Mouse (Mus musculus): ENCODE measurements around the gene Hap1. TPM values are rescaled to one million over a fixed set of nuclear protein-coding genes. Genes with fewer than 3 reads are reported as not detected.
A peak's percentile ranks its signal among the peaks of the same experiment; 100 is the strongest.

Gene Hap1
- polyA plus RNA-seq (2012; rRNA removed) (3.8 and 4.4 TPM in 2 replicates), polyA plus RNA-seq (2014; fragmentation: Nextera tagmentation; extraction: Ambion mirVana) (1.4 and 1.6 TPM in 2 replicates)

- H3K27me3 ChIP-seq (ENCODE audit: control insufficient read depth, insufficient read depth, low read length), result peaks cover 51% of the 10 kb centered on the region
- peak within 1 kb of the TSS; percentile 92 for H3K4me2 ChIP-seq (replicated peaks; ENCODE audit: low read depth, low read length, severe bottlenecking)
- no peak for TF ChIP-seq POLR2A (IDR thresholded peaks at IDR 0.05; ENCODE audit: borderline replicate concordance, extremely low read depth, insufficient read depth, insufficient read length)
- peak within 1 kb of the TSS; percentile 51 for H3K4me3 ChIP-seq (replicated peaks; ENCODE audit: low read length)
- peak within 1 kb of the TSS; percentile 47 for H3K9ac ChIP-seq (ENCODE audit: low read depth, low read length, severe bottlenecking)
- H3K4me1 ChIP-seq (ENCODE audit: control insufficient read depth, insufficient read depth, low read length), result peaks cover 4% of the 10 kb centered on the region; the same call in 1 of the 2 replicates
- DNase-seq (ENCODE audit: low spot score) (peak; percentile 69), ATAC-seq (ENCODE audit: low FRiP score, low read depth) (peak; percentile 57; the same call in 1 of the 2 replicates)
- H3K36me3 ChIP-seq (ENCODE audit: control insufficient read depth, insufficient read depth, low read length), result no peaks in the 10 kb centered on the region
- H3K27ac ChIP-seq (replicated peaks; ENCODE audit: low read depth, low read length), result no peak within 1 kb of the TSS
- H3K9me3 ChIP-seq (ENCODE audit: control insufficient read depth, low read length), result no peaks in the 10 kb centered on the region
- WGBS, result 3% methylated on average over 49 of the region's 49 CpGs
Observed at GRCm38 (mm10) chr11:100355972-100356818, at the start of gene Hap1. TSS of gene Hap1 (minus strand) at chr11:100356128.

- no peak overlapping the region for H3K4me2 ChIP-seq (replicated peaks; ENCODE audit: low read depth, low read length, severe bottlenecking)
- H3K27ac ChIP-seq (replicated peaks; ENCODE audit: low read depth, low read length), result no peak overlapping the region
- H3K4me3 ChIP-seq (replicated peaks; ENCODE audit: low read length), result no peak overlapping the region
- no peak for TF ChIP-seq POLR2A (IDR thresholded peaks at IDR 0.05; ENCODE audit: borderline replicate concordance, extremely low read depth, insufficient read depth, insufficient read length)
- H3K9me3 ChIP-seq (ENCODE audit: control insufficient read depth, low read length), result no peaks in the 10 kb centered on the region
- H3K4me1 ChIP-seq (ENCODE audit: control insufficient read depth, insufficient read depth, low read length), result no peaks in the 10 kb centered on the region
- H3K36me3 ChIP-seq (ENCODE audit: control insufficient read depth, insufficient read depth, low read length), result peaks cover 23% of the 10 kb centered on the region
- 90% methylated on average over 3 of the region's 3 CpGs for WGBS
- no peak for ATAC-seq (ENCODE audit: low FRiP score, low read depth)
- DNase-seq (ENCODE audit: low spot score), result no peak
- no peak overlapping the region for H3K9ac ChIP-seq (ENCODE audit: low read depth, low read length, severe bottlenecking)
- no peaks in the 10 kb centered on the region for H3K27me3 ChIP-seq (ENCODE audit: control insufficient read depth, insufficient read depth, low read length)
Observed at GRCm38 (mm10) chr11:100404456-100405074, 48.6 kb upstream of the Hap1 start.

- no peaks in the 10 kb centered on the region for H3K9me3 ChIP-seq (ENCODE audit: control insufficient read depth, low read length)
- H3K27ac ChIP-seq (replicated peaks; ENCODE audit: low read depth, low read length), result no peak overlapping the region
- H3K4me2 ChIP-seq (replicated peaks; ENCODE audit: low read depth, low read length, severe bottlenecking), result no peak overlapping the region
- H3K9ac ChIP-seq (ENCODE audit: low read depth, low read length, severe bottlenecking), result no peak overlapping the region
- H3K4me1 ChIP-seq (ENCODE audit: control insufficient read depth, insufficient read depth, low read length), result no peaks in the 10 kb centered on the region
- H3K27me3 ChIP-seq (ENCODE audit: control insufficient read depth, insufficient read depth, low read length), result no peaks in the 10 kb centered on the region
- H3K36me3 ChIP-seq (ENCODE audit: control insufficient read depth, insufficient read depth, low read length), result peaks cover 13% of the 10 kb centered on the region
- H3K4me3 ChIP-seq (replicated peaks; ENCODE audit: low read length), result no peak overlapping the region
- no peak for TF ChIP-seq POLR2A (IDR thresholded peaks at IDR 0.05; ENCODE audit: borderline replicate concordance, extremely low read depth, insufficient read depth, insufficient read length)
- WGBS, result 72% methylated on average over 10 of the region's 10 CpGs
- DNase-seq (ENCODE audit: low spot score), result no peak
- no peak for ATAC-seq (ENCODE audit: low FRiP score, low read depth)
Observed at GRCm38 (mm10) chr11:100403445-100404134, 47.7 kb upstream of the Hap1 start.

- Histone ChIP-seq H3K27me3 (ENCODE audit: control insufficient read depth, insufficient read depth, low read length) (no peaks in the 10 kb centered on the region), H3K4me3 (replicated peaks; ENCODE audit: low read length) (no peak overlapping the region), H3K4me2 (replicated peaks; ENCODE audit: low read depth, low read length, severe bottlenecking) (no peak overlapping the region), H3K4me1 (ENCODE audit: control insufficient read depth, insufficient read depth, low read length) (no peaks in the 10 kb centered on the region), H3K27ac (replicated peaks; ENCODE audit: low read depth, low read length) (no peak overlapping the region), H3K9ac (ENCODE audit: low read depth, low read length, severe bottlenecking) (no peak overlapping the region), H3K36me3 (ENCODE audit: control insufficient read depth, insufficient read depth, low read length) (peaks cover 5% of the 10 kb centered on the region; the same call in 1 of the 2 replicates), H3K9me3 (ENCODE audit: control insufficient read depth, low read length) (no peaks in the 10 kb centered on the region)
- 71% methylated on average over 2 of the region's 2 CpGs for WGBS
- no peak for ATAC-seq (ENCODE audit: low FRiP score, low read depth)
- no peak for DNase-seq (ENCODE audit: low spot score)
- no peak for TF ChIP-seq POLR2A (IDR thresholded peaks at IDR 0.05; ENCODE audit: borderline replicate concordance, extremely low read depth, insufficient read depth, insufficient read length)
Observed at GRCm38 (mm10) chr11:100402682-100403081, 46.8 kb upstream of the Hap1 start.

- H3K9ac ChIP-seq (ENCODE audit: low read depth, low read length, severe bottlenecking), result no peak overlapping the region
- H3K27ac ChIP-seq (replicated peaks; ENCODE audit: low read depth, low read length), result no peak overlapping the region
- no peaks in the 10 kb centered on the region for H3K9me3 ChIP-seq (ENCODE audit: control insufficient read depth, low read length)
- H3K4me2 ChIP-seq (replicated peaks; ENCODE audit: low read depth, low read length, severe bottlenecking), result no peak overlapping the region
- ATAC-seq (ENCODE audit: low FRiP score, low read depth), result no peak
- WGBS, result 22% methylated on average over 6 of the region's 6 CpGs
- H3K36me3 ChIP-seq (ENCODE audit: control insufficient read depth, insufficient read depth, low read length), result 0 out of 2 replicates have a peak, but pooled peaks cover 3% of the 10 kb centered on the region
- no peak for DNase-seq (ENCODE audit: low spot score)
- no peak overlapping the region for H3K4me3 ChIP-seq (replicated peaks; ENCODE audit: low read length)
- no peaks in the 10 kb centered on the region for H3K4me1 ChIP-seq (ENCODE audit: control insufficient read depth, insufficient read depth, low read length)
- no peak for TF ChIP-seq POLR2A (IDR thresholded peaks at IDR 0.05; ENCODE audit: borderline replicate concordance, extremely low read depth, insufficient read depth, insufficient read length)
- no peaks in the 10 kb centered on the region for H3K27me3 ChIP-seq (ENCODE audit: control insufficient read depth, insufficient read depth, low read length)
Observed at GRCm38 (mm10) chr11:100402240-100402639, 46.3 kb upstream of the Hap1 start.
